Comparison of ENCODE assay signal across 8 mouse cellular contexts in genomic region chr4:32352842-32353241, GRCm38 (mm10).
DNase-seq lines count a peak whose midpoint lies in the region; ATAC-seq and TF ChIP-seq lines count a peak whose summit lies in the region.

No protein-coding gene starts in this region.

- H3K4me2 ChIP-seq in liver, embryonic 11.5 days: peak overlapping the region; percentile 3; the same call in 1 of the 2 replicates
- H3K4me2 ChIP-seq in liver, postnatal 0 days (ENCODE audit: low read depth, low read length): no peak overlapping the region
- no peak overlapping the region for H3K4me2 ChIP-seq in forebrain, embryonic 14.5 days (ENCODE audit: low read length)
- no peak overlapping the region for H3K4me2 ChIP-seq in intestine, postnatal 0 days (replicated peaks; ENCODE audit: low read depth)
- H3K4me2 ChIP-seq in neural tube, embryonic 12.5 days (replicated peaks): no peak overlapping the region

- TF ChIP-seq CTCF in liver, postnatal 0 days (IDR thresholded peaks at IDR 0.05; ENCODE audit: low read depth): no peak
- TF ChIP-seq CTCF in intestine, postnatal 0 days (IDR thresholded peaks at IDR 0.05; ENCODE audit: low read depth): no peak

- no peaks in the 10 kb centered on the region for H3K36me3 ChIP-seq in liver, embryonic 11.5 days (ENCODE audit: control insufficient read depth, insufficient read depth, low read length)
- no peaks in the 10 kb centered on the region for H3K36me3 ChIP-seq in liver, postnatal 0 days (replicated peaks; ENCODE audit: insufficient read depth, low read length)
- H3K36me3 ChIP-seq in forebrain, embryonic 14.5 days (ENCODE audit: control insufficient read depth, insufficient read depth, low read length): no peaks in the 10 kb centered on the region
- H3K36me3 ChIP-seq in intestine, postnatal 0 days (ENCODE audit: control insufficient read depth, insufficient read depth): no peaks in the 10 kb centered on the region
- H3K36me3 ChIP-seq in neural tube, embryonic 12.5 days: no peaks in the 10 kb centered on the region

- no peak overlapping the region for H3K4me3 ChIP-seq in liver, embryonic 11.5 days (ENCODE audit: low read depth, low read length)
- no peak overlapping the region for H3K4me3 ChIP-seq in liver, postnatal 0 days (ENCODE audit: low read depth, low read length)
- no peak overlapping the region for H3K4me3 ChIP-seq in forebrain, embryonic 14.5 days (ENCODE audit: low read depth, low read length)
- no peak overlapping the region for H3K4me3 ChIP-seq in intestine, postnatal 0 days (ENCODE audit: low read depth, low read length)
- H3K4me3 ChIP-seq in neural tube, embryonic 12.5 days: no peak overlapping the region

- no peak overlapping the region for H3K9ac ChIP-seq in liver, embryonic 11.5 days (ENCODE audit: low read depth, low read length)
- H3K9ac ChIP-seq in liver, postnatal 0 days (replicated peaks): no peak overlapping the region
- no peak overlapping the region for H3K9ac ChIP-seq in forebrain, embryonic 14.5 days (ENCODE audit: low read length)
- no peak overlapping the region for H3K9ac ChIP-seq in intestine, postnatal 0 days (ENCODE audit: low read depth, low read length)
- H3K9ac ChIP-seq in neural tube, embryonic 12.5 days: 0 out of 2 replicates have a peak overlapping the region, but pooled peaks have one; percentile 9

- H3K9me3 ChIP-seq in liver, embryonic 11.5 days (ENCODE audit: control insufficient read depth, low read length): no peaks in the 10 kb centered on the region
- H3K9me3 ChIP-seq in liver, postnatal 0 days (ENCODE audit: low read length): no peaks in the 10 kb centered on the region
- H3K9me3 ChIP-seq in forebrain, embryonic 14.5 days (replicated peaks; ENCODE audit: control insufficient read depth, low read length): no peaks in the 10 kb centered on the region
- no peaks in the 10 kb centered on the region for H3K9me3 ChIP-seq in intestine, postnatal 0 days (ENCODE audit: control insufficient read depth)
- H3K9me3 ChIP-seq in neural tube, embryonic 12.5 days: no peaks in the 10 kb centered on the region

- H3K27ac ChIP-seq in liver, embryonic 11.5 days (ENCODE audit: low read depth, low read length): peak overlapping the region; percentile 48
- H3K27ac ChIP-seq in liver, postnatal 0 days (ENCODE audit: low read depth): no peak overlapping the region
- H3K27ac ChIP-seq in forebrain, embryonic 14.5 days (ENCODE audit: low read depth, low read length): 0 out of 2 replicates have a peak overlapping the region, but pooled peaks have one; percentile 39
- H3K27ac ChIP-seq in intestine, postnatal 0 days (ENCODE audit: low read depth, low read length): peak overlapping the region; percentile 35; the same call in 1 of the 2 replicates
- H3K27ac ChIP-seq in neural tube, embryonic 12.5 days: peak overlapping the region; percentile 26; the same call in 1 of the 2 replicates

- WGBS in liver, embryonic 11.5 days: 9% methylated on average over 4 of the region's 4 CpGs
- WGBS in liver, postnatal 0 days (ENCODE audit: insufficient replicate concordance): 24% methylated on average over 4 of the region's 4 CpGs
- 29% methylated on average over 4 of the region's 4 CpGs for WGBS in forebrain, embryonic 14.5 days
- 13% methylated on average over 4 of the region's 4 CpGs for WGBS in intestine, postnatal 0 days
- WGBS in neural tube, embryonic 12.5 days: 35% methylated on average over 4 of the region's 4 CpGs

- no peak for TF ChIP-seq EP300 in liver, postnatal 0 days (IDR thresholded peaks at IDR 0.05; ENCODE audit: low read depth)

- ATAC-seq in liver, embryonic 11.5 days (replicated peaks; ENCODE audit: low FRiP score): peak; percentile 31; the same call in 1 of the 2 replicates
- ATAC-seq in liver, postnatal 0 days: no peak
- ATAC-seq in forebrain, embryonic 14.5 days: peak; percentile 38; the same call in 1 of the 2 replicates
- no peak for ATAC-seq in intestine, postnatal 0 days
- no peak for ATAC-seq in neural tube, embryonic 12.5 days (ENCODE audit: low FRiP score, low read depth)

- no peaks in the 10 kb centered on the region for H3K27me3 ChIP-seq in liver, embryonic 11.5 days (replicated peaks; ENCODE audit: control insufficient read depth, insufficient read depth, low read length)
- H3K27me3 ChIP-seq in liver, postnatal 0 days (ENCODE audit: insufficient read depth, low read length): no peaks in the 10 kb centered on the region
- H3K27me3 ChIP-seq in forebrain, embryonic 14.5 days (replicated peaks; ENCODE audit: control insufficient read depth, insufficient read depth, low read length): no peaks in the 10 kb centered on the region
- H3K27me3 ChIP-seq in intestine, postnatal 0 days (replicated peaks; ENCODE audit: control insufficient read depth, insufficient read depth, low read length): no peaks in the 10 kb centered on the region
- H3K27me3 ChIP-seq in neural tube, embryonic 12.5 days (replicated peaks): no peaks in the 10 kb centered on the region

- DNase-seq in liver, embryonic 11.5 days (ENCODE audit: low spot score): no peak
- DNase-seq in liver, postnatal 0 days: no peak
- peak; percentile 57 for DNase-seq in forebrain, embryonic 14.5 days (ENCODE audit: low spot score)
- DNase-seq in spleen, postnatal 10 days (ENCODE audit: low spot score in 2 of 2): no peak
- DNase-seq in urinary bladder, postnatal 10 days (ENCODE audit: low spot score): no peak
- no peak for DNase-seq in thymus, adult 18-20 months

- peaks cover 13% of the 10 kb centered on the region; the same call in 1 of the 2 replicates for H3K4me1 ChIP-seq in liver, embryonic 11.5 days (replicated peaks; ENCODE audit: control insufficient read depth, insufficient read depth, low read length)
- H3K4me1 ChIP-seq in liver, postnatal 0 days (ENCODE audit: insufficient read depth): peaks cover 15% of the 10 kb centered on the region
- peaks cover 29% of the 10 kb centered on the region for H3K4me1 ChIP-seq in forebrain, embryonic 14.5 days (ENCODE audit: control insufficient read depth, insufficient read depth, low read length)
- 0 out of 2 replicates have a peak, but pooled peaks cover 5% of the 10 kb centered on the region for H3K4me1 ChIP-seq in intestine, postnatal 0 days (replicated peaks; ENCODE audit: control insufficient read depth, insufficient read depth, low read length)
- peaks cover 40% of the 10 kb centered on the region for H3K4me1 ChIP-seq in neural tube, embryonic 12.5 days

Comparison
In these comparisons a context has a peak if more than half of its experiments do, and no peak if none do; other contexts are left out.
1. ATAC-seq: peak in liver, embryonic 11.5 days (single experiment) and forebrain, embryonic 14.5 days (single experiment); none in liver, postnatal 0 days (single experiment), intestine, postnatal 0 days (single experiment) and neural tube, embryonic 12.5 days (single experiment).